Mouse (Mus musculus) lung, postnatal 10 days (tissue): ENCODE data around the gene Olfr1104.

Experiments used
- DNase-seq: peaks from one replicate; pipeline ENCODE4 v3.0.0; 2021

Olfr1104 gene

GRCm38 (mm10) chr2:87026980-87027379 is at the start of gene Olfr1104:
Gene Olfr1104 (minus strand): TSS chr2:87027080.
- no peak for DNase-seq

GRCm38 (mm10) chr2:87075717-87076116 is 48.8 kb upstream of the Olfr1104 start, which contains the start of gene Olfr1107:
Gene Olfr1107 (minus strand): TSS chr2:87075817.
- DNase-seq, result no peak

DNA sequence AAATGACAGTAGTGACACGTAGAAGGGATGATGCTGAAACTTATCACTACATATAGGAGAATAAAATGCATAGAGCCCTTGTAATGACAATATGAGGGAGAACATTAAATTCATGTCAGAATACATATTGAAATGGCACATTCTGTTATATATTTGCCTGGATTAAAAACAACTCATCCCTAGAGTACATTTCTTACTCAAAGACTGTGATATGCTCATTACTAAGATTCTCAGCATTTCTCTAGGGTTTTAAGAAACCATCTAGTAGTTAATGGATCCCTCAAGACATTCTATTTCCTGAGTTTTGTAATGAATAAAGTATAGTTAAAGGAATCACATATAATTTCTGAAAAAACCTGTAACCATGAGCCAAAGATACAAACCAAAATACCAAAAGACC is 25.3 kb upstream of the Olfr1104 start, which contains the start of gene Olfr1106:
TSS of gene Olfr1106 (minus strand) at position 101 of the 400 bp plus-strand sequence.
- no peak for DNase-seq

DNA sequence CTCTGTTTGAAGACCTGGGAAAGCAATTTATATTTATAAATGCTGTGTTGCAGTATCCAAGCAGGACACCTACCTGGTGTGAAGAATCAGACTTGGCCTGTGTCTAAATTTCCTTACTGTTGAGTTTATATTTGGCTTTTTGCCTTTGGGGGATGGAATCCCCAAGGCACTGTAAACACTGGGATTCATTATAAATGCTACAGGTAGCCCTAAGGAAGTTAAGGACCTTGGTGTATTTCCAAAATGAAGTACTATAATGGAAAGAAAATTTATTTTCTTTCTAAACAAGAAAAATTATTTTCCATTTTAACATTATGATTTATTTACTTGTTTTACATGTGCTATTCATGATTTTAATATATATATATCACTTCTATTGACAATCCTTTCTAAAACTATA is 9.6 kb upstream of the Olfr1104 start, which contains the start of gene Olfr1105:
TSS of gene Olfr1105 (minus strand) at position 101 of the 400 bp plus-strand sequence.
- no peak for DNase-seq

GRCm38 (mm10) chr2:86998098-86998497 is 28.8 kb downstream of the Olfr1104 start, which contains the start of gene Olfr1102:
Gene Olfr1102 (plus strand): TSS chr2:86998398.
- no peak for DNase-seq

DNA sequence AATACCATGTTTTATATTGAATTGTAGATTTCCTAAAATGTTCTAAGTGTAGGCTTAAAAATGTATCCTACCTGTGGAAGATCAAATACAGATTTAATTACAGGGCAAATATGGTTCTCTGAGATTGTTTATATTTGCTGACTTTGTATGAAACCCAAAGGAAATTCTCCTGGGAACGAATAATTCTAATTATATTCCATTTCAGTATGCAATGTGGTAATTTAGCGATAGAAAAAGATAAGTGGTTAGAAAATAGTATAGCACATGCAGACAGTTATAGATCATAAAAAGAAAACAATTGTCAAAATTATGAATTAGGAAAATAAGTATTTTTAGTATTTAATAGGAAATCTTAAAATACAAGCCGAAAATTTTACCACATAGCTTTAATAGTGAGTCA is 35.8 kb downstream of the Olfr1104 start, which contains the start of gene Olfr1101:
TSS of gene Olfr1101 (minus strand) at position 101 of the 400 bp plus-strand sequence.
- no peak for DNase-seq

GRCm38 (mm10) chr2:86979854-86980253 is 47.0 kb downstream of the Olfr1104 start, which contains the start of gene Olfr1100:
Gene Olfr1100 (minus strand): TSS chr2:86979954.
- DNase-seq, result no peak
